Mouse (Mus musculus) MEL (cell line): ENCODE data around the gene Col15a1.

ENCODE experiments used
- EP300 ChIP-seq, 2 experiments: IDR thresholded peaks; 2 replicates each; pipeline ENCODE4 v1.6.1; 2011; ENCODE audit warnings: improper control_type of control experiment in 2 of 2, low read length in 2 of 2, low read depth in 1 of 2, mild to moderate bottlenecking in 1 of 2
- MAX ChIP-seq: IDR thresholded peaks from 2 replicates; pipeline ENCODE4 v1.6.1; 2011; ENCODE audit warnings: low read length, improper control_type of control experiment
- USF1 ChIP-seq: IDR thresholded peaks from 2 replicates; pipeline ENCODE4 v1.6.1; 2014; ENCODE audit warnings: low read depth, mild to moderate bottlenecking, inconsistent platforms, low read length, improper control_type of control experiment, moderate library complexity

DNA sequence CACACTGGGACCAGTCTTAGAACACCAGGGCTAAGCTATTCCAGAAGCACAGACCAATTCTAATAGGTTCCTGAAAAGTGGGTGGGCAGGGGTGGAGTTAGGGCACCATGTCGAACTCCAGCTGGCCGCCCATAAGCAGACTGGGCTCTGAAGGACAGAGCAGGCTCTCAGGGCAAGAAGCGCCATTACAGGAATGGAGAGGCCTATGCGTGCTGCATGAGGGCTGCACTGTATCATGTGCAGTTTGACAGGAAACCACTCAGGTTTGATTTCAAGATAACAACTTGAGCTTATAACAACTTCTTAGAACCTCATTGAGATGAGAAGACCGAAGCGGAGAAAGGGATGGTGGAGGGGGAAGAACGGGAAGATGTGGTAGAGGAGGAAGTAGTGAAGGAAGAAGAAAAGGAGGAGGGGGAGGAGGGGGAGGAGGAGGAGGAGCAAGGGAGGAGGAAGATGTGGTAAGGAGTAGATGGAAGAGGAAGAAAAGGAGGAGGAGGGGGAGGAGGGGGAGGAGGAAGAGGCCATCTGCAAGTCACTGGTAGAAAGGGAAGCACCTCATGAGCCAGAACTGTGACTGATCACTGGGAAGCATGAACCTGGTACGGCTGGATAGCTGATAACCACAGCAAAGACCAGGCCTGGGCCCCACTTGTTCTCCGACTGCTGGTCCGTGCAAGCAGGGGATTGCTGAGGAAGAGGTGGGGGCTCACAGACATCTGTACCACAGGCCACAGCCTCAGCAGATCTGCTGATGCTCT lies 111.8 kb downstream of the Col15a1 start:
- TF ChIP-seq MAX (no peak), EP300 (IDR thresholded peaks at IDR 0.05; ENCODE audit: low read depth in 1 of 2, low read length in 2 of 2) (peak; percentile 51 to 61; a peak in 3 of 4 replicates), USF1 (no peak)
